Mouse (Mus musculus) G1E (cell line): ENCODE data around the gene Dvl1.

Experiments
- CTCF ChIP-seq: IDR thresholded peaks from 2 replicates; pipeline ENCODE4 v1.5.1; 2012; ENCODE audit warnings: low read depth, low read length, inconsistent platforms, mixed read lengths
- TAL1 ChIP-seq: conservative IDR thresholded peaks from 2 replicates; pipeline ENCODE4 v1.6.1; 2012; ENCODE audit warnings: low read depth, low read length, inconsistent platforms, mixed read lengths

DNA sequence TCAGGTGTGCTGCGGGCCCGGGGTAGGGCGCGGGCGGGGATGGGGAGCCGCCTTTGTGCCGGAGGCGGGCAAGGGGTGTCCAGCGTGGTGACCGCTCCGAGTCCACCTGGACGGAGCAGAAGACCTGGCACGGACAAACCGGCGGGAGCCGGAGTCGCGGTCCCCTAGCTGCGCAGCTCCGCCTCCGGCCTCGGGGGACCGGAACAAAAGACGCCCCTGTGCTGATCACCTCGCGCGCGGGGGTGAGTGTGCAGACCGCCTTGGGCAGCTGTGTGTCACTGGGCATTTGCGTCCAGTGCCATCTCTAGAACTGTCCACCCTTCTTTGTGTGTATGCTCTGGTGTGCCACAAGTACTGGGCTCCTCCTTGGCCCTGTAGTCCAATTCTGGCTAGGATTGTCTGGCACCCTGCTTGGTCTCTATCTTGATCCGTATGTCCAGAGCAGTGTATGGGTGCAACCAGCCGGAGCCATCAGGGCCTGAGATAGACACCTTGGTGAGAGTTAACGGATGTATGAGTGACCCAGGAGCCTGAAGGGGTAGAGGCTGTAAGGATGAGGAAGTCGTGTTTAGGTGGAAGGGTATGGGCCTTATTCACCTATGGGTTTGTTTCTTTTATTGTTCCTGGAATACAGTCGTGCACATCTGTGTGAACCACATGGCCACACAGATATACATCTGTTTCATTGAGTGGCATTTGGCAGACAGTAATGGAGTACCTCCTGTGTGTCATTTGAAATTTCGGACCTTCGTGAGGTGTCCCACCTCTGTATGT is 45.4 kb downstream of the Dvl1 start:
- TF ChIP-seq CTCF (no peak), TAL1 (no peak)
